Mouse (Mus musculus) kidney, embryonic 16.5 days (tissue): ENCODE data around the gene Srrm4. TPM values are rescaled to one million over a fixed set of nuclear protein-coding genes. Genes with fewer than 3 reads are reported as not detected.

Experiments used
- ATAC-seq: fragments of 200-750 bp; cut with Nextera tagmentation; 2 replicates; pipeline ENCODE4 v1.8.0; 2017; ENCODE audit warnings: moderate TSS enrichment; ENCODE audit not compliant: low FRiP score, low TSS enrichment
- H3K27ac ChIP-seq: fragments of 300-500 bp; sonication (generic); 2 replicates; pipeline ENCODE4 v1.5.1; 2014; ENCODE audit warnings: low read length
- H3K27me3 ChIP-seq: fragments of 300-500 bp; sonication (generic); 2 replicates; pipeline ENCODE4 v1.6.1; 2014; ENCODE audit warnings: low read length, control low read depth, mixed read lengths; ENCODE audit not compliant: insufficient read depth
- H3K36me3 ChIP-seq: fragments of 300-500 bp; sonication (generic); 2 replicates; pipeline ENCODE4 v1.6.1; 2014; ENCODE audit warnings: low read length, control low read depth, mixed read lengths; ENCODE audit not compliant: insufficient read depth
- H3K4me1 ChIP-seq: fragments of 300-500 bp; sonication (generic); 2 replicates; pipeline ENCODE4 v1.6.1; 2014; ENCODE audit warnings: low read length, control low read depth, mixed read lengths; ENCODE audit not compliant: insufficient read depth
- H3K4me2 ChIP-seq: fragments of 300-500 bp; sonication (generic); replicated peaks from 2 replicates; pipeline ENCODE4 v1.6.1; 2014; ENCODE audit warnings: low read depth, low read length
- H3K4me3 ChIP-seq: fragments of 300-500 bp; sonication (generic); 2 replicates; pipeline ENCODE4 v1.5.1; 2014; ENCODE audit warnings: mild to moderate bottlenecking, low read length
- H3K9ac ChIP-seq: fragments of 300-500 bp; sonication (generic); replicated peaks from 2 replicates; pipeline ENCODE4 v1.6.1; 2014; ENCODE audit warnings: low read length
- H3K9me3 ChIP-seq: fragments of 300-500 bp; sonication (generic); 2 replicates; pipeline ENCODE4 v1.6.1; 2016; ENCODE audit warnings: low read length, control low read depth
- WGBS: fragments of 180-500 bp; shearing (Covaris S2); extraction: QIAGEN DNeasy Blood & Tissue Kit; methylation state at CpG from one replicate; pipeline ENCODE4 v1.1.7; 2014; 5-methylcytosine and 5-hydroxymethylcytosine counted together
- polyA plus RNA-seq: library from polyadenylated mRNA; unstranded; fragments of >200 nt; fragmentation: Nextera tagmentation; extraction: Ambion mirVana; gene quantifications from 2 replicates; pipeline ENCODE4 v1.2.1, GENCODE M21; 2015

Srrm4 gene
- polyA plus RNA-seq, 1 experiment from 2014 or later, result 0.40 TPM

DNA sequence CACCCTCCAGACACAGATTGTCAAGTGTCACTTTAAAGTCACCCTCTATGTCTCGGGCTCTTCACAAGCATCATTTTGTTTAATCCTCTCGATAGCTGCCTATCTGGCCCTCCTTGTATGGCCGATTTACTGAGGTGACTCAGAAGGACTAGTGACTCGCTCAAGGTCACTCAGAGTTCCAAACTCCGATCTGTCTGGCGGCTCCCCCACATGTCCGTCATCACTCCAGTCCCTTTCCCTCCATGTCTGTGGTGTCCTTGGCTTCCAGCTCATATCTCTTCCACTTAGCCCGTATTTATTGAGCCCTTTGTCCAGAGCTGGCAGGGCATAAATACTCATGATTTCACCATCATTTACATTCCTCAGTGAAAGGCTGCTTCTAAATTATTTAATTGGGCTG, 140.7 kb downstream of the Srrm4 start:
- Histone ChIP-seq H3K36me3 (no peaks in the 10 kb centered on the region), H3K9ac (no peak overlapping the region), H3K4me2 (no peak overlapping the region), H3K4me3 (no peak overlapping the region), H3K27ac (no peak overlapping the region), H3K9me3 (no peaks in the 10 kb centered on the region), H3K27me3 (no peaks in the 10 kb centered on the region), H3K4me1 (peaks cover 9% of the 10 kb centered on the region)
- 73% methylated on average over 8 of the region's 8 CpGs for WGBS
- ATAC-seq, result no peak

DNA sequence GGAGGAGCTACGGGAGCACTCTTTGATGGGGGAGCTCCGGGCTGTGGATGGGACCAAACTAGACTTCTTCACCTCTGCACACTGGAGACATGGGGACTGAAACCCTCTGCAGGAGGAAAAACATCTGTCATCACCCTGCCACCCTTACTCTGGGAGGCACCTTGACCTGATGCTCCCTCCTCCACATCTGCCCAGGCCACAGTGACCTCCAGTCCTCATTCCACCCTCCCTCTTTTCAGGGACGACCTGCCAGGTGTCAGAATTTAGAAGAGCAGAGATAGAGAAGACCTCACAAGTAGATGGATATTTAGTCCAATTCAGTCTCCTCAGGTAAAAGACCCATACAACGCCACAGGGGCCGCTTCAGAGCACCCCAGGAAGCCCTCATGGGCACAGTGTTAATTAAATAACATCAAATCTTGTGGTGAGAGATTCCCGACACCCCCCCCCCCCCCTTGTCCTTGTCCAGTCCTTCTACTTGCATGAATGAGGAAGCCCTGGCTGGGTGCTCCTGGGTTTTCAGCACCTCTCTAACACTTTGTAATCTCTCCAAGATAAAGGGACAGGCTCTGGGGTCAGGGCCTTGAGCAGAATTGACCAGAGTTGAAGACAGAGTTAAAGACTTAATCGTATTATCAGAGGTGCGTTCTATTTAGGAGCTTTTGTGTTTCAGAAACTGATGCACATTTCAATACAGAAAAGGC, 141.9 kb downstream of the Srrm4 start:
- H3K4me1 ChIP-seq, result peaks cover 9% of the 10 kb centered on the region
- H3K27me3 ChIP-seq, result no peaks in the 10 kb centered on the region
- no peaks in the 10 kb centered on the region for H3K9me3 ChIP-seq
- WGBS, result 50% methylated on average over 8 of the region's 8 CpGs
- no peak overlapping the region for H3K27ac ChIP-seq
- ATAC-seq, result no peak
- H3K9ac ChIP-seq, result no peak overlapping the region
- H3K4me2 ChIP-seq, result no peak overlapping the region
- no peaks in the 10 kb centered on the region for H3K36me3 ChIP-seq
- H3K4me3 ChIP-seq, result no peak overlapping the region

DNA sequence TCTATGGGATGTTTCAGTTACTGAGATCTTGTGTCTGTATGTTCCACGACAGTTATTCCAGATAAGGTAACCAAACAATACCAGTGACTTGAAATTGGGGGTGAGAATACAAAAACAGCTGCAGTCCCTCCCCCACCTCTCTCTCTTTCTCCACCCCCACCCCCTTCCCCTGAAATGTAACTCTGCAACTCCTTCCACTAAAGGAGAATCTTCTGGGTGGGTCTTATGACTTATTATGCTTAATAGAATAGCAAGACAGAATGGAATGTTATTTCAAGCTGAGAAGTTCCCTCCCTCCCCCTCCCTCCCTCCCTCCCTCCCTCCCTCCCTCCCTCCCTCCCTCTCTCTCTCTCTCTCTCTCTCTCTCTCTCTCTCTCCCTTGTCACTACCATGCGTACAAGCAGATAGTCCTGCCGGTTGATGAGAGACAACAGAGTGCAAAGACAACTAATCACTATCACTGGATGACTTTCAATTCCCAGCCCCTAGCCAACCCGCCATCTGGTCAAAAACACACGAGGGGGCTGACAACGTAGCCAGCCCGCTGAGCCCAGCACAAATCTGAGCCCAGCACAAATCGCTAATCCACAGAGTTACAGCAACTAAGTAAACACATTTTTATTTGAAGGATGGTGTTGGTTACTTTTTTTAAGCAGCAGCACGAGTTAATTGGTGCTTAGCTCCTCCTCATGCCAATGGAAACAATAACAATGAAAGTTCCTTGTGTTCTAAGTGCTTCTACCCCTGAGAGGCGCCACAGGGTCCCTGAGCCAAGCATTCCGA, 143.0 kb downstream of the Srrm4 start:
- Histone ChIP-seq H3K27ac (peak overlapping the region; percentile 55; the same call in 1 of the 2 replicates), H3K4me2 (peak overlapping the region; percentile 45), H3K27me3 (peaks cover 4% of the 10 kb centered on the region; the same call in 1 of the 2 replicates), H3K9ac (no peak overlapping the region), H3K4me3 (peak overlapping the region; percentile 20; the same call in 1 of the 2 replicates), H3K4me1 (peaks cover 9% of the 10 kb centered on the region), H3K9me3 (no peaks in the 10 kb centered on the region), H3K36me3 (no peaks in the 10 kb centered on the region)
- ATAC-seq, result peak; percentile 36; the same call in 1 of the 2 replicates
- 6% methylated on average over 10 of the region's 11 CpGs for WGBS

DNA sequence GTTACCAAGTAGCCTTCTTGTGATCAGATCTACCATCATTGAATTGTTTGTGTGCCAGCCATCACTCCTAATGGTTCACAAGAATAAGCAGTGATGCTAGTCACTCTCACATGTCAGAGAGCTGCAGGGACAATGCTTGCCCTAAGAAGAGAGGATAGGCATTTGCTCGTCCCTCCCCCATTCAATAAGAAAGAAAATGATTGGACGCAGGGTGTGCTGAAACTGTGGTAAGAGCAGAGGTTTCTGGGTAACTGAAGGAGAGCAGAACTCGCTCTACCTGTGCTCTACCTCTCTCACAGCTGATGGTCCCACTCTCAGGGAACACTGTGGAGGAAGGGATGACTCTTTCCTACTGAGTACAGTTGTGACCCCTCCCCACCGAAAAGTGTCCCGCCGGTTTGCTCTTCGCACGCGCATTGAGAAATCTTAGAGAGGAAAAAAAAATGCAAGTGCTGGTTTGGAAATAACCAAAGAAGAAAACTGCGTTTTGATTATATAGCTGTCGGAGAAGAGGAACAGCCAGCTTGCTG, 143.7 kb downstream of the Srrm4 start:
- ATAC-seq, result no peak
- no peak overlapping the region for H3K27ac ChIP-seq
- H3K4me3 ChIP-seq, result peak overlapping the region; percentile 20; the same call in 1 of the 2 replicates
- H3K9ac ChIP-seq, result no peak overlapping the region
- H3K36me3 ChIP-seq, result no peaks in the 10 kb centered on the region
- H3K9me3 ChIP-seq, result no peaks in the 10 kb centered on the region
- 45% methylated on average over 11 of the region's 11 CpGs for WGBS
- H3K4me1 ChIP-seq, result peaks cover 5% of the 10 kb centered on the region; the same call in 1 of the 2 replicates
- H3K27me3 ChIP-seq, result peaks cover 4% of the 10 kb centered on the region; the same call in 1 of the 2 replicates
- peak overlapping the region; percentile 45 for H3K4me2 ChIP-seq

DNA sequence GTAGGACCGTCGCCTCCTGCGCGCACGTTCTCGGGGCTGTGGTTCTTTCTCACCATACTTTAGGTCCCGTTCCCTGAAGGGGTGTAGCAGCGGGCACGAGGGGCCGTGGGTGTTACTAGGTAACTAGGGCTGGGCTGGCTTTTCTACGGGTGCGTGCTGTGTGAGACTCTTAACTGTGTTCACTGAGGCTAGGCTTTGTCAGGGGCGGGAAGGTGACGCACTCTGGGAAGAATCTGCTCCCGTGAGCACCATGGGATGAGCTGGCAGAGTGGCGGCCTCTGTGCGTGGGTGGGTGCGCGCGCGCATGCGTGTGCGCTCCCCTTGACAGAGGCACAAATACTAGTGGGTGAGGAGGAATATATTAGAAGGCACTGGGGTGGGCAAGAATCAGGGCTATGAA, 145.1 kb downstream of the Srrm4 start:
- Histone ChIP-seq H3K9ac (no peak overlapping the region), H3K4me1 (peaks cover 5% of the 10 kb centered on the region; the same call in 1 of the 2 replicates), H3K36me3 (no peaks in the 10 kb centered on the region), H3K4me3 (no peak overlapping the region), H3K9me3 (no peaks in the 10 kb centered on the region), H3K27ac (no peak overlapping the region), H3K27me3 (peaks cover 4% of the 10 kb centered on the region; the same call in 1 of the 2 replicates), H3K4me2 (no peak overlapping the region; the same call in 1 of the 2 replicates)
- WGBS, result 52% methylated on average over 23 of the region's 23 CpGs
- no peak for ATAC-seq

DNA sequence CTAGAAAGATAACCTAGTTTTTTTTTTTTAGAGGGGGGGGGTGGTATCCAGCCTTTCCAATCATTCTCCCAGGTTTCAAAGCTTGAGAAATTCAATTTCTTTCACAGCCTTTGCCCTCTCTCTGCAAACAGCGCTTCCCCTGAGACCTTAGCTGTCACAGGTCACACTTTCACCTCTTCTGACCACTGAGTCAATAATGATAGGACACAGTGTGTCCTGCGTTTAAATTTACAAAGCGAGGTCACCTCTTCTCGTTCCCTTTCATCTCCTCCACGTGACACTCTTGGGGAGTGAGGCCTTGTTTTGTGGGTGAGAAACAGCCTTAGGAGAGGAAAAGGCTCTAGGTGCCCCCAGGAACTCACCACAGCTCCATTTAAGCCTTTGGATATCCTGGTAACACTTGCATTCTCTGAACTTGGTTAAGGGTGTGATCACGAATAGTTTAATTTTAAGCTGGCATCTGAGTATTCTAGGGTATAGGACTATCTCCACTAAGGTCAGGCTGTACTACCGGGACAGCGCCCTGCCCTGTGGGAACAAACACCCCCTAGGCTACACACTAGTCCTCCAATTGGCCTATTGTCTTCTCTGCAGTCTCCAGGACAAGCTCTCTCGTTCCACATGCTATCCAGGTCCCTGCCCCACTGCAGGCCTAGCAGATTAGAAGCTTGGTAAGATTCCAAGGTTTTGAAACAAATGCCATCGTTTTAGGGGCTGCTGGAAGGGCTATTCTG, 145.8 kb downstream of the Srrm4 start:
- Histone ChIP-seq H3K4me2 (no peak overlapping the region), H3K4me3 (no peak overlapping the region)

DNA sequence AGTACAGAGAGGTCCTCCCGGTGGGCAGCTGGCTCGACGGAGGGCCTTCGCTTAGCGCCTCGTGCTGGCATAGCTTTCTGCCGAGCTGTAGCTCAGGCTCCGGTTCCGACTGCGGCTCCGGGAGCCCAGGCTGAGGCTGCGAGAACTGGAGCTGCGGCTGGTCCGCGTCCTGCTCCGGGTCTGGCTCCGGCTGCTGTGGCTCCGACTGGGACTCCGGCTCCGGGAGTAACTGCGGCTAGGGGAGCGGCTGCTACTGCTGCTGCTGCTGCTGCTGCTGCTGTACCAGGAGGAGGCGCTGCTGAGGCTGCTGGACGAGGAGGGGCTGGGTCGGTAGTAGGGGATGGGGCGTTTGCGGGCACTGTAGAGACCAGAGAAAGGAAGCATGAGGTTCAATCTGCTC, 147.1 kb downstream of the Srrm4 start:
- H3K27me3 ChIP-seq, result peaks cover 4% of the 10 kb centered on the region; the same call in 1 of the 2 replicates
- 61% methylated on average over 27 of the region's 27 CpGs for WGBS
- ATAC-seq, result no peak
- H3K4me2 ChIP-seq, result no peak overlapping the region
- no peak overlapping the region for H3K9ac ChIP-seq
- H3K27ac ChIP-seq, result no peak overlapping the region
- no peak overlapping the region for H3K4me3 ChIP-seq
- no peaks in the 10 kb centered on the region for H3K9me3 ChIP-seq
- H3K36me3 ChIP-seq, result no peaks in the 10 kb centered on the region
- peaks cover 5% of the 10 kb centered on the region; the same call in 1 of the 2 replicates for H3K4me1 ChIP-seq

More for the DNA sequence above, 145.8 kb downstream of the Srrm4 start:
- H3K27ac ChIP-seq, result no peak overlapping the region
- ATAC-seq, result no peak
- H3K9me3 ChIP-seq, result no peaks in the 10 kb centered on the region
- no peaks in the 10 kb centered on the region for H3K36me3 ChIP-seq
- H3K27me3 ChIP-seq, result peaks cover 4% of the 10 kb centered on the region; the same call in 1 of the 2 replicates
- peaks cover 5% of the 10 kb centered on the region; the same call in 1 of the 2 replicates for H3K4me1 ChIP-seq
- 38% methylated on average over 10 of the region's 10 CpGs for WGBS
- H3K9ac ChIP-seq, result no peak overlapping the region

DNA sequence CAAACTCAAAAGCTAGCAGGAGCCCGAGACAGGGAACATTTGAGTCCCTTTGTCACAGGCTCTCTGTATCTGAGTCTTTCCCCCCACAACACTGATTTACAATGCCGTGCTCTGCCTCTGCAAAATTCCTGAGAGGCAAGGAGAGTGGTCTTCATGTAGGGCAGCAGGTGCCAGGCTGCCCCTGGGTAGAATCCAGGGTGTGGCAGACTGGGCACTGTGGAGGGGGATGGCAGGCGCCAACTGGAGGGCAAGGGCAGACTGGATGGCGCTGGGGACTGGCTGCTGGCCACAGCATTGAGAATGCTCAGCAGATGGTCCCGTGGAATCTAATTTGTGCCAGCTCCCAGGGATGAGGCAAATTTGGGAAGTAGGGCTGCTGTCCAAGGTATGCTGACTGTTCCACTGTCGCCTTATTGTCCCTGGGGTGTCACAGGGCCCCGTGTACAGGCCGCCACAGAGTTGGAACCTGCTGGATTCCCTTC, 148.1 kb downstream of the Srrm4 start:
- WGBS, result 79% methylated on average over 8 of the region's 8 CpGs
- no peak overlapping the region for H3K4me2 ChIP-seq
- H3K27me3 ChIP-seq, result peaks cover 4% of the 10 kb centered on the region; the same call in 1 of the 2 replicates
- H3K4me3 ChIP-seq, result no peak overlapping the region
- H3K9me3 ChIP-seq, result no peaks in the 10 kb centered on the region
- H3K9ac ChIP-seq, result no peak overlapping the region
- no peak overlapping the region for H3K27ac ChIP-seq
- H3K36me3 ChIP-seq, result no peaks in the 10 kb centered on the region
- no peak for ATAC-seq
- H3K4me1 ChIP-seq, result peaks cover 5% of the 10 kb centered on the region; the same call in 1 of the 2 replicates
